ENCODE assay signal across 17 mouse cellular contexts in genomic region chrX:104256561-104256960, GRCm38 (mm10). TPM values are rescaled to one million over a fixed set of nuclear protein-coding genes. Genes with fewer than 3 reads are reported as not detected.
"Had no signal": no experiment of that assay in that cellular context is flagged by ENCODE, and none has a peak within 500 bp of the region (broad histone marks: within the 10 kb centered on the region; RNA-seq: fewer than 3 reads in every experiment).

No protein-coding gene starts in this region.

- H3K36me3 ChIP-seq: midbrain, embryonic 13.5 days; midbrain, embryonic 15.5 days; neural tube, embryonic 12.5 days had no signal

- H3K27ac ChIP-seq: midbrain, embryonic 13.5 days; midbrain, embryonic 15.5 days; neural tube, embryonic 12.5 days had no signal

- H3K4me3 ChIP-seq: megakaryocyte, embryonic 14.5 days; midbrain, embryonic 13.5 days; midbrain, embryonic 15.5 days; neural tube, embryonic 12.5 days had no signal

- H3K4me2 ChIP-seq: lung, embryonic 14.5 days; midbrain, embryonic 11.5 days; midbrain, embryonic 13.5 days; midbrain, embryonic 15.5 days; neural tube, embryonic 12.5 days had no signal

- H3K9me3 ChIP-seq: megakaryocyte, embryonic 14.5 days; midbrain, embryonic 13.5 days; midbrain, embryonic 15.5 days; neural tube, embryonic 12.5 days had no signal

- H3K27me3 ChIP-seq: megakaryocyte, embryonic 14.5 days; midbrain, embryonic 15.5 days; neural tube, embryonic 12.5 days had no signal

- DNase-seq: lung, adult 18-20 months; lung, embryonic 14.5 days; lung, postnatal 10 days; lung, postnatal 4 days; right cerebral cortex, postnatal 14 days; spleen, adult 18-20 months; thymus, adult 18-20 months; thymus, postnatal 25 days; thymus, postnatal 4 days had no signal

- H3K4me1 ChIP-seq: megakaryocyte, embryonic 14.5 days; midbrain, embryonic 13.5 days; midbrain, embryonic 15.5 days; neural tube, embryonic 12.5 days had no signal

- H3K9ac ChIP-seq: lung, embryonic 14.5 days; midbrain, embryonic 13.5 days; midbrain, embryonic 15.5 days; neural tube, embryonic 12.5 days had no signal

- ATAC-seq: midbrain, embryonic 13.5 days; midbrain, embryonic 15.5 days had no signal

RNA-seq across cellular contexts. Expression of gene Nexmif, which starts 55.6 kb away (rescaled TPM):
- total RNA-seq: monocyte, adult 5-6 weeks; neutrophil, adult 5-6 weeks had no signal
- polyA plus RNA-seq: small intestine, adult 2 months had no signal
